Comparison of ENCODE assay signal across 11 mouse cellular contexts in the genomic region with DNA sequence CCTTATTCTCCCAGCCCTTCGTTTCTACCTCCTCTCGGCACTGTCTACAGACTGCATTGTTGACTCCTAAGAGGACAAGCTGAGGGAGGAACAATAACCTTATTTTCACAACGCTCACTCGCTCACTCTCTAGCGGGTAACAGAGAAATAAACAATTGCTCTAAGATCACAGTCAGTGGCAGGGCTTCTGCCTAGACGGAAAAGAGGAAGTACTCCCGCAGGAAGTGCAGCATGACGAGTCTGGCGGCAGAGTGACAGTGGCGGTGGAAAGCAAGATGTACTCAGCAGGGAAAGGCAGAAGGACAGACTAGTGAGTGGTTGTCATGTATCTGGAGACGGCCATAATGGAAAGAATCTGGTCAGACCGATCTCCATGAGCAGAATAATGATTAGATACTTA.
DNase-seq lines count a peak whose midpoint lies in the region; ATAC-seq lines count a peak whose summit lies in the region.
"Had no signal": no experiment of that assay in that cellular context is flagged by ENCODE, and none has a peak within 500 bp of the region (broad histone marks: within the 10 kb centered on the region; RNA-seq: fewer than 3 reads in every experiment).

No protein-coding gene starts in this region.

- no peaks in the 10 kb centered on the region for H3K27me3 ChIP-seq in hindbrain, embryonic 16.5 days (replicated peaks; ENCODE audit: control insufficient read depth, insufficient read depth, low read length)
- H3K27me3 ChIP-seq in intestine, embryonic 15.5 days (replicated peaks), result no peaks in the 10 kb centered on the region

- peak; percentile 11 for DNase-seq in left cerebral cortex, postnatal 4 days
- no peak for DNase-seq in left cerebral cortex, postnatal 36 days (ENCODE audit: low spot score in 2 of 2)
- DNase-seq in lung, postnatal 36 days, result peak; percentile 27
- DNase-seq in right cerebral cortex, adult 18-20 months, result no peak
- DNase-seq in adrenal gland, postnatal 36 days, result no peak
- DNase-seq: kidney, adult 8-10 months; layer of hippocampus, postnatal 36 days; thymus, postnatal 14 days had no signal

- no peak overlapping the region for H3K4me3 ChIP-seq in hindbrain, embryonic 16.5 days (ENCODE audit: low read length)
- H3K4me3 ChIP-seq in intestine, embryonic 15.5 days (replicated peaks), result no peak overlapping the region

- no peak overlapping the region for H3K9ac ChIP-seq in hindbrain, embryonic 16.5 days (ENCODE audit: low read depth, low read length)
- H3K9ac ChIP-seq in intestine, embryonic 15.5 days, result no peak overlapping the region

- 48% methylated on average over 12 of the region's 12 CpGs for WGBS in hindbrain, embryonic 16.5 days
- WGBS in intestine, embryonic 15.5 days, result 76% methylated on average over 12 of the region's 12 CpGs

- intact Hi-C loops in left cerebral cortex, postnatal 4 days (cut with DNase I), result loop anchor here (10.0 kb wide), 1 partner anchor 415 kb away; no protein-coding TSS in a partner anchor
- intact Hi-C loops in left cerebral cortex, postnatal 36 days (cut with DNase I), result loop anchor here (10.0 kb wide), 1 partner anchor 415 kb away; no protein-coding TSS in a partner anchor

- H3K4me1 ChIP-seq in hindbrain, embryonic 16.5 days (ENCODE audit: control insufficient read depth, insufficient read depth, low read depth, low read length), result no peaks in the 10 kb centered on the region
- H3K4me1 ChIP-seq in intestine, embryonic 15.5 days (replicated peaks), result peaks cover 4% of the 10 kb centered on the region; the same call in 1 of the 2 replicates

- H3K27ac ChIP-seq in hindbrain, embryonic 16.5 days (ENCODE audit: low read depth, low read length), result no peak overlapping the region
- H3K27ac ChIP-seq in intestine, embryonic 15.5 days, result no peak overlapping the region

- H3K9me3 ChIP-seq in hindbrain, embryonic 16.5 days (ENCODE audit: control insufficient read depth, low read length), result no peaks in the 10 kb centered on the region
- no peaks in the 10 kb centered on the region for H3K9me3 ChIP-seq in intestine, embryonic 15.5 days

- H3K4me2 ChIP-seq in hindbrain, embryonic 16.5 days (ENCODE audit: low read length), result peak overlapping the region; percentile 41; the same call in 1 of the 2 replicates
- H3K4me2 ChIP-seq in intestine, embryonic 15.5 days (replicated peaks), result no peak overlapping the region

- peak; percentile 98 for ATAC-seq in granulocyte monocyte progenitor cell, adult 5-6 weeks (replicated peaks; ENCODE audit: poor library complexity, severe bottlenecking)
- peak; percentile 44 for ATAC-seq in hindbrain, embryonic 16.5 days
- no peak for ATAC-seq in intestine, embryonic 15.5 days

- H3K36me3 ChIP-seq in hindbrain, embryonic 16.5 days (ENCODE audit: control insufficient read depth, insufficient read depth, low read length), result no peaks in the 10 kb centered on the region
- no peaks in the 10 kb centered on the region for H3K36me3 ChIP-seq in intestine, embryonic 15.5 days

Comparison
In these comparisons a context has a peak if more than half of its experiments do, and no peak if none do; other contexts are left out.
1. DNase-seq: peak in left cerebral cortex, postnatal 4 days (single experiment) and lung, postnatal 36 days (single experiment); none in left cerebral cortex, postnatal 36 days (0 of 2), right cerebral cortex, adult 18-20 months (single experiment) and adrenal gland, postnatal 36 days (0 of 2).